Mouse (Mus musculus) intestine, embryonic 16.5 days (tissue): ENCODE measurements around the gene Nudt22. TPM values are rescaled to one million over a fixed set of nuclear protein-coding genes. Genes with fewer than 3 reads are reported as not detected.

Experiments used
- ATAC-seq: fragments of 200-750 bp; cut with Nextera tagmentation; 2 replicates; pipeline ENCODE4 v1.8.0; 2017; ENCODE audit warnings: moderate TSS enrichment, moderate library complexity
- H3K27ac ChIP-seq: fragments of 300-500 bp; sonication (generic); 2 replicates; pipeline ENCODE4 v1.5.1; 2014; ENCODE audit warnings: mild to moderate bottlenecking, low read length
- H3K27me3 ChIP-seq: fragments of 300-500 bp; sonication (generic); replicated peaks from 2 replicates; pipeline ENCODE4 v1.6.1; 2014; ENCODE audit warnings: low read length, control low read depth, mixed read lengths; ENCODE audit not compliant: control insufficient read depth, insufficient read depth
- H3K36me3 ChIP-seq: fragments of 300-500 bp; sonication (generic); 2 replicates; pipeline ENCODE4 v1.6.1; 2014; ENCODE audit warnings: low read length, control low read depth; ENCODE audit not compliant: control insufficient read depth, insufficient read depth
- H3K4me1 ChIP-seq: fragments of 300-500 bp; sonication (generic); 2 replicates; pipeline ENCODE4 v1.6.1; 2014; ENCODE audit warnings: low read length, control low read depth, mixed read lengths; ENCODE audit not compliant: control insufficient read depth, insufficient read depth
- H3K4me2 ChIP-seq: fragments of 300-500 bp; sonication (generic); 2 replicates; pipeline ENCODE4 v1.6.1; 2014; ENCODE audit warnings: low read depth, low read length, control low read depth
- H3K4me3 ChIP-seq: fragments of 300-500 bp; sonication (generic); 2 replicates; pipeline ENCODE4 v1.5.1; 2014; ENCODE audit warnings: mild to moderate bottlenecking, low read length
- H3K9ac ChIP-seq: fragments of 300-500 bp; sonication (generic); 2 replicates; pipeline ENCODE4 v1.6.1; 2014; ENCODE audit warnings: low read depth, low read length
- H3K9me3 ChIP-seq: fragments of 300-500 bp; sonication (generic); 2 replicates; pipeline ENCODE4 v1.6.1; 2016; ENCODE audit warnings: low read length, control low read depth; ENCODE audit not compliant: control insufficient read depth
- WGBS: fragments of 180-500 bp; shearing (Covaris S2); extraction: QIAGEN DNeasy Blood & Tissue Kit; methylation state at CpG from one replicate; pipeline ENCODE4 v1.1.7; 2014; 5-methylcytosine and 5-hydroxymethylcytosine counted together
- polyA plus RNA-seq: library from polyadenylated mRNA; unstranded; fragments of >200 nt; fragmentation: Nextera tagmentation; extraction: Ambion mirVana; gene quantifications from 2 replicates; pipeline ENCODE4 v1.2.1, GENCODE M21; 2015

Nudt22 gene
- polyA plus RNA-seq, 1 experiment from 2014 or later: 33.0 TPM

DNA sequence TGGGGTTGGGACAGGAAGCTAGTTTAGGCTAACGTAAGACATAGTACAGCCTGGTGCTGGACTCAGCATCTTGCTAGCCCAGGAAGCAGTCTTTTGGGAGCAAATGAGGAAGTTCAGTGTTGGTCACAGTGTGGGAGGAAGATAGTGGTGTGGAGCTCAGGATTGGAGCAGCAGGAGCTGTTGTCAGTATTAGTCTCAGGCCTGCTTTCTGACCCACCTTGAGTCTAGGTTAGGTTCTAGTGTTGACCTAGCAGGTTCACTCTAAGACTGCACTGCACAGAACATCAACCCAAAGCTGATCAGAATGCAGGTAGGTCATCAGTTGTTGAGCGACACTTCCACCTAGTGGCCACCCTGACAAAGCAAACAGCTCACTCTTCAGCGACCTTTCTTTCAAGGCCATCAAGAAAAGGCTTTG is 24.3 kb upstream of the Nudt22 start:
- Histone ChIP-seq H3K27me3 (no peaks in the 10 kb centered on the region), H3K4me1 (no peaks in the 10 kb centered on the region; the same call in 1 of the 2 replicates), H3K36me3 (peaks cover 24% of the 10 kb centered on the region), H3K9me3 (no peaks in the 10 kb centered on the region), H3K4me2 (no peak overlapping the region), H3K4me3 (no peak overlapping the region), H3K27ac (no peak overlapping the region), H3K9ac (no peak overlapping the region)
- peak; percentile 56 for ATAC-seq
- 49% methylated on average over 3 of the region's 3 CpGs for WGBS

DNA sequence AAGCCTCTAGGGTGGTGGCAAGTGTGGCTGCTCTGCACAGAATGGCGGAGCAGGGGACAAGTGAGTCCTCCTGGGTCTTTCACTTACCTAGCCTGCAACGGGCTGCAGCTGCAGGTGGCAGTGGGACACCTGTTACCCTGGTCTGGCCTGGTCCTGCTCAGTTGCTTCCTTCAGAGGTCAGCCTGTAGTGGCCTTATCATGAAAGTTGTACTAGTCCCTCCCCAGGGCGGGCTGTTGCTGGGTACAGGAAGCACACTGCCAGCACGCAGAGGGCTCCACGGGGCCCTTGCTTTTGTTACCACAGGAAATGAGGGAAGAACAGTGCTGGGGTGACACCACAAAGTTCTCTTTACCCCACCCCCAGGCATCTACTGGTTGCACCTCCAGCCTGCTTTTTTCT is 23.3 kb upstream of the Nudt22 start, which contains the start of gene Fermt3:
Gene Fermt3 (minus strand): TSS at position 279 of the 400 bp plus-strand sequence.
- no peak within 1 kb of the TSS for H3K4me2 ChIP-seq
- no peaks in the 10 kb centered on the region for H3K27me3 ChIP-seq
- H3K36me3 ChIP-seq: peaks cover 21% of the 10 kb centered on the region
- H3K4me3 ChIP-seq: peak within 1 kb of the TSS; percentile 13
- H3K27ac ChIP-seq: peak within 1 kb of the TSS; percentile 58
- WGBS: 78% methylated on average over 5 of the region's 5 CpGs
- no peaks in the 10 kb centered on the region; the same call in 1 of the 2 replicates for H3K4me1 ChIP-seq
- ATAC-seq: peak; percentile 81
- no peaks in the 10 kb centered on the region for H3K9me3 ChIP-seq
- peak within 1 kb of the TSS; percentile 27; the same call in 1 of the 2 replicates for H3K9ac ChIP-seq

DNA sequence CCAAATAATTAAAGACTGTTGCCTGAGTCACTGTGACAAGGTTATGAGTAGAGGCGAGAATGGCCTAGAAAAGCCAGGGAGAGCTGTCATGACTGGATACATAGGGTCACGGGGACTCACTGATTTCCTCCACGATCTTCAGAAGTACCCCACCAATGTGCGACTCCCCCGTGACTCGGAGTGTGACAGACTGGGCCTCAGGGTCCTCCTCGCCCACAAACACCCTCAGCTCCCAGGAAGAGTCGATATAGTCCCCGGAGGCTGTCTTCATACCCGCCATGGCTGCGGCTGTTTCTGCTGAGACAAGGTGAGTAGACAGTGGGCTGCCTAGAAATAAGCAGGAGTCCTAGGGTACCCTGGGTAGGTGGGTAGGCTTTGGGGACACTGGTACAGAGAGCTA is 22.6 kb upstream of the Nudt22 start:
- H3K27ac ChIP-seq: 0 out of 2 replicates have a peak overlapping the region, but pooled peaks have one; percentile 58
- H3K9me3 ChIP-seq: no peaks in the 10 kb centered on the region
- no peaks in the 10 kb centered on the region for H3K27me3 ChIP-seq
- peaks cover 17% of the 10 kb centered on the region for H3K36me3 ChIP-seq
- no peak for ATAC-seq
- H3K4me3 ChIP-seq: peak overlapping the region; percentile 13
- H3K4me2 ChIP-seq: no peak overlapping the region
- no peak overlapping the region; the same call in 1 of the 2 replicates for H3K9ac ChIP-seq
- H3K4me1 ChIP-seq: no peaks in the 10 kb centered on the region; the same call in 1 of the 2 replicates
- 91% methylated on average over 11 of the region's 11 CpGs for WGBS

DNA sequence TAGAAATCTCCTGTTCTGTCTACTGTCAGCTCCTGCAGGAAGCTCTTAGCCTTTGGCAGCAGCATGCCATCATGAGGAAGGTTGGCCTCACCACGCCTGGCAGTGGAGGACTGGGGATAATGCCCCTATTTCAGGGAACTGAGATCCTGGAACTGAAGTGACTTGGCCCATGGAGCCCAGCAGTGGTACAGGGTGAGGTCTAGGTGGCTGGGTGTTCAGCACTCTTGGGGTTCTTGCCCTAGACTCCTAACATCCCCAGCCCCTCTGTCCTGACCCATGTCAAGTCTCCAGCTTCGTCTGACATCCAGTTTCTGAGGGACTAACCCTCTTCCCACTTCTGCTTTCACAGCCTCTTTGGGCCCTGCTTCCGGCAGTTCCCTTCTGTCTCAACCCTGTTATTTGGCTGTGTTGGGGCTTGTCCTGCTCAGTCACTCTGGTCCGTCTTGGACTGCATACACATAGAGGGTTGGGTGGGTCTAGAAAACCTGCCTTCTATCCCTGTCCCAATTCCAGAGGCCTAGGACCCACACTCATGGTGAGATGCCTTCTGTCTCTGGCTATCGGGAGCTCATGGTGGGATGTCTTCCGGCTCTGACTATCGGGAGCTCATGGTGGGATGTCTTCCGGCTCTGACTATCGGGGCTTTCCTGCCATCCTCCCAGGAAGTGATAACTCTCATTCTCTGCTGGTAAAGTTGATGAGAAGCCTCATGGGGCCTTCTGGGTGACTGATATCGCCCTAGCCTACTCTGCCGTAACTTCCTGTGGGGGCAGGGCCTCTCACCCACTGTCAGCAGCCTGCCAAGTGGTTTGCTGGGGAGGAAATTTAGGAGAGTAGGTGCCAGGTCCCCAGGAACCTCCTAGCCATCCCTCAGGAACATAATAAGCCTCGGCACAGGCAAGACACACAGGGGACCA is 21.9 kb upstream of the Nudt22 start:
- Histone ChIP-seq H3K27ac (no peak overlapping the region), H3K4me3 (no peak overlapping the region), H3K27me3 (no peaks in the 10 kb centered on the region), H3K36me3 (peaks cover 14% of the 10 kb centered on the region), H3K4me2 (no peak overlapping the region), H3K9ac (0 out of 2 replicates have a peak overlapping the region, but pooled peaks have one; percentile 27), H3K4me1 (no peaks in the 10 kb centered on the region; the same call in 1 of the 2 replicates), H3K9me3 (no peaks in the 10 kb centered on the region)
- 0 out of 2 replicates have a peak, but pooled peaks have one; percentile 24 for ATAC-seq
- WGBS: 78% methylated on average over 12 of the region's 12 CpGs

DNA sequence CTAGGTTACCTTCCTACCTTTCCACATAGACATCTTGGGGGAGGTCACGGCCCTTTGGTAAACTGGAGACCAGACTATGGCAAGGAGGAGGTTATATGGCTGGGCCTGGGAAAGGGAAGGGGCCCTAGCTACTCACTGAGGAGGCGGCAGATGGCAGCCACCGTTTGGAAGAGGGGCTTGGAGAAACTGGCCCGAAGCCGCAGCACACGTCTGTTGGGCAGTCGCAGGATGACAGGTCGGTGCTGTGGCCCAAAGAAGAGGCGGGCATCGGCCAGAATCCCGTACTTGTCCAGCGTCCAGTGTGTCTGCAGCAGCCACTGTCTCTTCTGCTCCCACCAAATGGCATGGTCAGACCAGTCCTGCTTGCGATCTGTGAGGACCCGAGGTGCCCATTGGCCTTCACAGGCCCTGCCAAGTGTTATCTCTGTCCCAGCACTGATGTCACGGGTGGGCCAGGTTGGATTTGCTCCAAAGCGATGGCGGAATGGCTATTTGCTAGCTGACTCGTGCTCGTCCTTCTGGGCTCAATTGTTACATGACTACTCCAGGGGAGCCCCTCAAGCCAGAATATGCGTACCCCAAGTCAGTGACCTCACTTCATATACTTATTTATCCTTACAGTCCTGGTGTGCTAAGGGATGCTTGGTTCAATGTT is 18.7 kb upstream of the Nudt22 start:
- H3K4me3 ChIP-seq: no peak overlapping the region
- WGBS: 90% methylated on average over 20 of the region's 20 CpGs

DNA sequence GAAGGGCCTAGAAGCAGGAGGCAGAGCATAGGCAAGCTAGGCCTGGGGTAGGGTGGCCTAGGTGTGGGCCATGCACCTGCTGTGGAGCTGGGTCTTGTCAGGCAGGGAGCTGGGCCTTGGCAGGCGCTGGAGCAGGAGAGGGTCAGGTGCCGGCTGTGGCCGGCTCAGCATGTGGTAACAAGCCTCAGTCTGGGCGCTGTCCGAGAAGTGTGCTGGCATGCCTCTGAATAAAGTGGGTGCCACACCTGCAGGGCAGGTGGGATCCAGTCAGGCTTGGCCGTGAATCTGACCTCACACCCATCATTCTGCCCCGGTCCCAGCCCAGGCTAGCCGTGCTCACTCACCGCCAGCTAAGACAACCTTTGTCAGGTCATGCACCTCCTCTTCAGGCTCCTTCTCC is 18.1 kb upstream of the Nudt22 start:
- no peak overlapping the region for H3K9ac ChIP-seq
- H3K36me3 ChIP-seq: no peaks in the 10 kb centered on the region
- no peak overlapping the region for H3K27ac ChIP-seq
- no peak overlapping the region for H3K4me2 ChIP-seq
- 88% methylated on average over 9 of the region's 9 CpGs for WGBS
- ATAC-seq: no peak
- no peak overlapping the region for H3K4me3 ChIP-seq
- H3K27me3 ChIP-seq: no peaks in the 10 kb centered on the region
- H3K9me3 ChIP-seq: no peaks in the 10 kb centered on the region
- no peaks in the 10 kb centered on the region; the same call in 1 of the 2 replicates for H3K4me1 ChIP-seq

More for the DNA sequence above, 18.7 kb upstream of the Nudt22 start:
- no peak for ATAC-seq
- no peaks in the 10 kb centered on the region for H3K36me3 ChIP-seq
- no peaks in the 10 kb centered on the region for H3K9me3 ChIP-seq
- H3K4me2 ChIP-seq: no peak overlapping the region
- no peak overlapping the region for H3K27ac ChIP-seq
- H3K4me1 ChIP-seq: no peaks in the 10 kb centered on the region; the same call in 1 of the 2 replicates
- no peak overlapping the region for H3K9ac ChIP-seq
- no peaks in the 10 kb centered on the region for H3K27me3 ChIP-seq

DNA sequence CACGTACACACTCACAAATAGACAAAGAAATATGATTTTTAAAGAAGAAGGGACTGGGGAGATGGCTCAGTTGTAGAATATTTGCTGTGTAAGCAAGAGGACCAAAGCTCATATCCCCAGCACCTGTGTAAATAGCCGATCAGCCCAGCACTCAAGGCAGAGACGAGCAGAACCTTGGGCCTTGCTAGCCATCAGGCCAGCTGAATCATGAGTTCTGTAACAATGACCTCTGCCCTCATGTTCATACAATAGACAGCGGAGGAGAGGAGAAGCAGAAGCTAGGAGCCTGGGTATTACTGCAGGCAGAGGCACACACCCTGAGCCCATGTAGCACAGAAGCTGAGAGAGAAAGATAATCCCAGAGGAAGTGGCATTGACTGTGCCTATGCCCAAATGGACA is 16.5 kb upstream of the Nudt22 start:
- no peak overlapping the region for H3K4me3 ChIP-seq
- peak; percentile 38; the same call in 1 of the 2 replicates for ATAC-seq
- 66% methylated on average over 4 of the region's 4 CpGs for WGBS

DNA sequence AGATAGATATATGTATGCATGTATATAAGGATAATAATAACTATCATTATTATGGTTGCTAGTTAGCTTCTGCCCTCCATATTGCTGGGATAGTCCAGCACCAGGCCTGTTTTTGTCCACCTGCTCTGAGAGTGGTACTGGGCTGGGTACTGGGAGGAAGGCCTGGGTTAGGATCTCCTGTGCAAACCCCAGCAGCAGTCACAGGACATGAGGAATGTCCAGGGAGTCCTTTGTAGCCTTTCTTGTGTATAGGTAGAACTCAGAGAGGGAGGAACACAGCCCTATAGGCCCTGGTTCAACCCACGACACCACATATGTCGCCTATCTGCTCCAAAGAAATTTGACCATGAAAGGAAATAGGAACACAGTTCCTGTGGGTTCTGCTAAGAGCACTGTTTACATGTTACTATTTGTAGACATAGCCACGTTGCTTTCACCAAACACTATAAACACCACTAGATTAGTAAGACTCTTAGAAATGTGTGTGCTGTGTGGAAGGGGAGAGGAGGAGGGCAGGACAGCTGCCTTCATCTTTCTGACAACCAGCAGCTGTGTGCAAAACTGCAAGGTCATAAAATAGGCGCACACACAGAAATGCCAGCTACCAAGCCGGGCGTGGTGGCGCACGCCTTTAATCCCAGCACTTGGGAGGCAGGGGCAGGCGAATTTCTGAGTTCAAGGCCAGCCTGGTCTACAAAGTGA is 11.1 kb upstream of the Nudt22 start:
- no peak overlapping the region for H3K9ac ChIP-seq
- no peaks in the 10 kb centered on the region for H3K27me3 ChIP-seq
- H3K36me3 ChIP-seq: no peaks in the 10 kb centered on the region
- H3K4me2 ChIP-seq: no peak overlapping the region
- WGBS: 52% methylated on average over 9 of the region's 9 CpGs
- H3K9me3 ChIP-seq: no peaks in the 10 kb centered on the region
- H3K27ac ChIP-seq: peak overlapping the region; percentile 72
- H3K4me1 ChIP-seq: no peaks in the 10 kb centered on the region
- H3K4me3 ChIP-seq: no peak overlapping the region
- peak; percentile 61 for ATAC-seq

More for the DNA sequence above, 16.5 kb upstream of the Nudt22 start:
- H3K4me2 ChIP-seq: no peak overlapping the region
- no peak overlapping the region for H3K27ac ChIP-seq
- no peaks in the 10 kb centered on the region for H3K4me1 ChIP-seq
- no peaks in the 10 kb centered on the region for H3K27me3 ChIP-seq
- no peak overlapping the region for H3K9ac ChIP-seq
- no peaks in the 10 kb centered on the region for H3K9me3 ChIP-seq
- H3K36me3 ChIP-seq: no peaks in the 10 kb centered on the region
